Mouse (Mus musculus) adrenal gland, postnatal 14 days (tissue): Measurements from ENCODE around the gene Rgmb. TPM values are rescaled to one million over a fixed set of nuclear protein-coding genes. Genes with fewer than 3 reads are reported as not detected.

Experiments used
- DNase-seq: peaks from one replicate; pipeline ENCODE4 v3.0.0; 2021; ENCODE audit warnings: mixed read lengths
- total RNA-seq: library from RNA; stranded (reverse); gene quantifications from 2 replicates; pipeline ENCODE4 v1.2.3, GENCODE M21; 2021

Gene Rgmb
- total RNA-seq, 1 experiment from 2014 or later, result 16.3 TPM

GRCm38 (mm10) chr17:15822376-15822775 lies 8.5 kb downstream of the Rgmb start:
- no peak for DNase-seq

DNA sequence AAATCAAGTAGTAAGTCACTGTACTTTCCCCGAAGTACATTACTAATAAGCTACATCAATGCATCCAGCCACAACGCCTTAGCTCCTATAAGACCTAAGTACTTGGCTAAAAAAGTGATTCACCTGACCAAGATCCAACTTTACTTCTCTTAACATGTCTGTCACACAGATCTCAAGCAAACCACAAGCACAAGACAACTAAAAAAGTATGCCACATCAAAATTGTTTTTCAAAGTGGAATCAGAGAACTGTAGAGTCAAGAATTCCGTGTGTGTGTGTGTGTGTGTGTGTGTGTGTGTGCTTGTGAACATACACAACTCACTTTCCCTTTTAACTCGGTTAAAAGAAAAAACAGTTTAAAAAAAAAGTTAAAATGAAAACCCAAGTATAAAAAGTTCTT lies 9.1 kb downstream of the Rgmb start:
- no peak for DNase-seq

DNA sequence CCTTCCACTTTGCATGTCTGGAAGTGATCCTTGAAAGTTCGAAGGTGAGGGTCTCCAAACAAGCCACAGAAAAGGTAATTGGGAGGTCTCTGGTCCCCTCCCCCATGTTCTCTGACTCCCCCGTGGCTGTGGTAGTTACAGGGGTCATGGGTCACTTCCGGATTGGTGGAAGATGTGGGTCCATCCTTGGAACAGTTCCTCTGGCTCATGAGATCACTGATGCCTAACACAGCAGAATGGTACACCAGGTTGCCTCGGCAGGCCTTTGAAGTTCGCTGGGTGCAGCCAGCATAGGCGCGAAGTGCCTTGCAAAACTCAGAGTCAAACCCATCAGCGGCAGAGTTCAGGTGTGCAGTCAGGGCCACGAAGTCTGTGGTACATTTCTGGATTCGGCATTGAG lies 10.1 kb downstream of the Rgmb start:
- no peak for DNase-seq

DNA sequence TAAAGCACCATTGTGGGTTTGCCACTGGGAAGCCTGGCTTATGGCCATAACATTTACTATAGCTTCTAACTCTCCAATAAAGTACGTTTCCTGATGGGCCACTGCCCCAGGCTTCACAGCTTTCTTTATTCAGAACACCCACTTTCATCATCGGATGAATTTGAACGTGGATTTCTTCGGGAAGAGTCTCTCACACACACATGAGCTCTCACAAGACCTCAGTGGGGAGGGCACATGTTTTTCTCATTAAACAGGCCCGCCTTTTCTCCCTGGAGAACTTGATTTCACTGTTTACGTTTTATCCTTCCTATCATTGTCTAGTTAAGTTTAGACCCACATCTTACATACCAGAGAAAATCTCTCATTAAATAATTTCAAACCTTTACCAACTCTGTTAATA lies 10.7 kb downstream of the Rgmb start:
- no peak for DNase-seq

DNA sequence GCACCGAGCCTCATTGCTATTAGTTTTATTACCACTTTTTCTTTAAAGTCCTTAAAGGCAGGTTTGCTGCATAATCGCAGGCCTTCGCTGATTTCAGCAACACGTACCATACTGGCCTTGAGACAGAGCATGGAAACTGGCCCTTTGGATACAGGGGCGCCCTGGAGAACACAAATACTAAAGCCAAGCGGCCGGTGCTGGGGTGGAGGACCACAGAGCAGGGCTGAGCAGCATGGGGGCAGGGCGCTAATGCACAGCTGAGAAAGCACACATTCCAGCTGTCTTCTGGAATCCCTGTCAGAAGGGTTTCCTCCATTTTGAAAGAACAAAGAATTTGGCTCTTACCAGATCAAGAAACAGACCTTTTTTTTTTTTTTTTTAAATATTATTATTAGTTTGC lies 12.5 kb downstream of the Rgmb start:
- DNase-seq, result no peak

- DNase-seq, result no peak
Measured at GRCm38 (mm10) chr17:15817634-15818033, 13.2 kb downstream of the Rgmb start.

GRCm38 (mm10) chr17:15817096-15817450 lies 13.8 kb downstream of the Rgmb start:
- DNase-seq, result no peak

DNA sequence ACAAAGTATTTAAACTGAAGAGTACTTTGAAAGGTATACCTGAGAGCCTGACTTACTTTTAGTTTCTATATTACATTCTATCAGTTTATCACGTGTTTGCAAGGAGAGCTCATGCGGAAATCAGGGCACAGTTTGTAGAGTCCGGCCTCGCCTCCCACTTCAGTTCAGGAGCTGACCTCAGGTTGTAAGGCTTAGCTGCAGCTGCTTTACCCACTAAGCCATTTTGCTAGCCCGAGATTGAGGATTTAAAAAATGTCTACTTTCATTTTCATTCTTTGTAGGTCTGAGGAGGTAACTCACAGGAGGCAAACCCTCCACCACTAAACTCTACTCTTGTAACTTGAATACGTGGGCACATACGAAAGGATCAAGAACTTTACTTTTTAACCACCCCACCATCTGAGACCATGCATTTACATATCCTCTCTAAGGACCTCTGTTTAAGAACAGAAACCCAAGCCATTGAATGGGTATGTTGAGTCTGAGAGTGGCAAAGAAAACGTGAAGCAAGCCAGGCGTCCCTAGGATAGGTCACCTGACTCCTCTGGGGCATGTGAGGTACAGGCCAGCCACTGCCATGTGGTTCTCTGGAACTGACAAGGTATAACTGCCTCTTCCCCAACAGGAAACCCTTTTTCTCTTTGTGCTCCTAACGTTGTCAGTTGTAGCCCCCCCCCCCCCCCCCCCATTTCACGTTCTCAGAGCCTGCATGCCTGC lies 14.3 kb downstream of the Rgmb start:
- no peak for DNase-seq

DNA sequence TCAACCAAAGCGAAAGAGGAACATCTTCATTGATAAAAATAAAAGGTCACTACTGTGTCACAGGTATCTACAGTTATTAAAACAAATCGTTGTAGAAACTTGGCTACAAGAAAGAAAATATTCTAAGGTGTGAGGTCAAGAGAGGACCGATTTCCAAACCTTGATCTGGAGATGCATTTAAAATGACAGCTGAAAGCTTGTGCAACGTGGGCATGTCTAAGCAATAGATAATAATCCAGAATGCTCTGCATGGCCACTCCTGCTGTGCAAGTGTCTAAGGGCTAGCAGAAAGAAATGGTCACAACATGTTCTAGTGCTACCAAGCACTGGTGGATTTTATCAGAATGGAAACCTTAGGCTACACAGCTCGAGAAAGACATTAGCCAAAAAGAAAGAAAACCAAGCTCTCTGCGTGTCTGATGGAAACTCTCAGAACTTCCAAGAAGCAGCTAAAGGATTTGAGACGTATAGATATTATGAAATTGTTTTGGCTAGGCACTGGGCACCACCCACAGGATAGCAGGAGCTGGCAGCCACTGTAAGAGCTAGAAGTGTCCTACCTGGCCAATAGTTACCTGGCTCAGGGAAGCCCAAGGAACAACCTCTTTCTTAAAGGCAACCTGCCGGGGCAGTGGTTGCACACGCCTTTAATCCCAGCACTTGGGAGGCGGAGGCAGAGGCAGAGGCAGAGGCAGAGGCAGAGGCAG lies 15.4 kb downstream of the Rgmb start:
- DNase-seq, result no peak

GRCm38 (mm10) chr17:15813658-15814212 lies 17.1 kb downstream of the Rgmb start:
- no peak for DNase-seq

DNA sequence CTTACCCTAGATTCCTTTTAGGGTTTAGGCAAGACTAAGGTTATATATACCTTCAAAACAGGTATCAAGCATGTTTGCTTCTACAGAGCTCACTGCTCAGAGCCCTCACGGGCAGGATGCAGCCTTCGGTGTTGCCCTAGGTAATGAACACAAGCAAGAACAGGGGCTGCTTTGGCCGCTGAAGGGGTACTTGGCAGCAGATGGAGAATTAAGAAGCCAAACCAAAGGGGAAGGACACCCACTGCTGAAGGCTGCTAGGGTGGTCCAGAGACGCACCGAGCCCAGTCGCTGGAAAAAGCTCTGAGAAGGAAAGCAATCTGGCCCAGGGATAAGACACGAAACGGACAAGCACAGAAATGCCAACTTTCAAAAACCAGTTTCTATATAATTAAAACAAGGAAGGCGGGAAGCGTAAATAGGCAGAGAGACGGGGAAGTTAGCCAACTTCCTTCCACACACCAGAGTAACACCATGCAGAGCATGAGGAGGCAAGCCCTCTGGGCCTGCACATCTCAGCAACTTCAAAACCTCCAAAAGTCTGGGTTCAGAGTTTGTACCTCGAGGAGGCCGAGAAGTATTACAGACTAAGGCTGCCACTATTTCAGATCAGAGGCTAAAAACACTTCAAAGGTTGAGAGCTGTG lies 18.6 kb downstream of the Rgmb start:
- DNase-seq, result no peak

- no peak for DNase-seq
Measured at GRCm38 (mm10) chr17:15809949-15810348, 20.9 kb downstream of the Rgmb start.

- no peak for DNase-seq
Measured at GRCm38 (mm10) chr17:15808468-15809374, 22.1 kb downstream of the Rgmb start.

DNA sequence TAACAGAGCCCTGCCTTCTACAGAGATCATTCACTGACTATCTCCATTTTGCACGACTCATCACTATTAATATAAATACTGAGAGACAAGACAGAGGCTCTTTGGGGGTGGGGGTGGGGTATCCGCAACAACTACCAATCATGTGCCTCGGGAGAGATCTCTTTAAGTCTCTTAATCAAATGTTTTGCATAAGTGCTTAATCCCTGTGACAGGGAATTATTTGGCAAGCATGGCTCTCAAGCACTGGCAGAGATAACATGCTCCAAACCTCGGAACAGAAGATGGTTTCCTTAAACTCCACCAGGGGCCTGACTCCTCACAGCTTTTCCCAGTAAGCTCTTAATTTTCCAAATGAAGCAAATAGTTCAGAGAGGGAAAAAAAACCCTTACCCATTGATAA lies 22.8 kb downstream of the Rgmb start:
- DNase-seq, result no peak

DNA sequence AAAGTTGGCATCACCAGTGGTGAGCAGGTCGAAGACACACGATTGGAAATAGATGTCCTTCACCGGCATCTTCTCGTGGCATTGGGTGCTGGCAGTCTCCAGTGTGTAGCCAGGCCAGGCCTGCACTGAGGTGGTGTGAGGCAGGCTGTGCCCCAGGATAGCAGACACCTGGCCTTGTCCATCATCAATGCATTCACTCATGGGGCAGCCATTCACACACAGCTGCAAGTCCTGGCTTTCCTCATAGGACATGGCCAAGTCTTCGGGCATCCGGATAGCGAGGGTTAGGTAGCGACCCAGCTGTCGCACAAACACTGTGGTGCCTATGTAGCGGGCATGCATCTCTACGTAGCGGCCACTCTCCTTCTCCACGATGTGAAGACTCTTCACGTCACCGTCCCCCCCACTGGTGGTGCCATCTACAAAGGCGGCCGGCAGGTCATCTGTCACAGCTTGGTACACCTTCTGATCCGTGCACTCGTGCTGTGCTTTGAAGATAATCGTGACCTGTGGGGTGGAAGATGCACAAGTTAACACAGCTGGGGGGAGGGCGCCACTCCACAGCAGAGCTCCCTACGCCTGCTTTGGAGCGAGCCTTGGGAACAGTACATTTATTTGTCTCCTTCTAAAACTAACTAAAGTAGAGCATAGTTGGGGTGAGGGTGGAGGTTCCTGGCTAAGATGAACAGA lies 23.4 kb downstream of the Rgmb start:
- DNase-seq, result no peak

DNA sequence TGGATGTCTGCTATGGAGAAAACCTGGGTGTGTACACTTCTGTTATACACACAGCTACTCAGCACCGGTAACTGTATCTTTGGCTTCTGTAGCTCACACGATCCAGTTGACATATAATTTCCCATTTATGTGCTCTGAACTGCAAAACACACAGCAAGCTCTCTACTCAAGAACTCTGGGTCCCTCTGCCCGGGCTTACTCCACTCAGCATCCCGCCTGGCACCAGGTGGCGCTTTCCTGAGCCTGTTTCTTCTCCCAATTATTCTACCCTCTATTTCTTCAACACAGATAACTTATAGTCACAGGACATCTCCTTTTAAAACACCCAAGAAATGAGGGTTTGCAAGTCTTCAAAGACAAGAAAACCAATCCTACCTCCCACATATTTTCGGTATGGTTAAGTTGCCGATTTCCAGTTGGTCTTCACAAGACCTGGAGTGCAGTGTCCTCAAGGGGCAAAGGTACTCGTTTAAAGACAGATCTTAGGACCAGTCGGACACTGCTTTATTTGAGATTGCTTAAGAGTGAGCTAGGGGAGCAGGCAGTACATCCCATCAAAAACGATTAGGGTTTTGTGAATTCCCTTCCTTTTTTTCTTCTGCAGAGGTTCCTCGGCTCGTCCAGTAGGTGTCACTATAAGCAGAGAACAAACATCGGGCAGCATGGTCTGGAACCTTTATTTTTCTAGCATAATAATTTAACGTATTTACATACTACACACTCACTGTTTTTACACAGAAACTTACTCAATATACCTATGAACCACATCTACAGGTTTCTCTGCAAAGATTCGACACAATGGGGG lies 26.6 kb downstream of the Rgmb start:
- DNase-seq, result peak; percentile 32

- DNase-seq, result no peak
Measured at GRCm38 (mm10) chr17:15799195-15799793, 31.5 kb downstream of the Rgmb start.

DNA sequence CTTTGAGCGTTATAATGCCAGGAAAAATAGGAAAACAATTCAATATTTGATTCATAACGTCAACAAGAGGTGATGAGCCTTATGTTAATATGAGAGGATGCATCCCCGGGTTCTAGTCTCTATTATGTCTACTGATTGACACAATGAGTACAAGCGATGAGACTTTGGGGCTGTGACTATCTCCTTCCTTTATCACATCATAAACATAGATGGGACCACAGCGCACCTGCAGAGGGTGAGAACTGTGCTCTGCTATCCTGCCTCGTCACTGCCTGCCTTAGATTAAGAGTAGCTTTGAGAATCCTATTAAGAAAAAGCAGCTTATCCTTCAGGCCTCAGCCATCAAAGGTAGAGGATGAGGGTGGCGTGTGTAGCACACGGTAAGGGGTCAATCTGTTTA lies 40.1 kb downstream of the Rgmb start:
- DNase-seq, result no peak

DNA sequence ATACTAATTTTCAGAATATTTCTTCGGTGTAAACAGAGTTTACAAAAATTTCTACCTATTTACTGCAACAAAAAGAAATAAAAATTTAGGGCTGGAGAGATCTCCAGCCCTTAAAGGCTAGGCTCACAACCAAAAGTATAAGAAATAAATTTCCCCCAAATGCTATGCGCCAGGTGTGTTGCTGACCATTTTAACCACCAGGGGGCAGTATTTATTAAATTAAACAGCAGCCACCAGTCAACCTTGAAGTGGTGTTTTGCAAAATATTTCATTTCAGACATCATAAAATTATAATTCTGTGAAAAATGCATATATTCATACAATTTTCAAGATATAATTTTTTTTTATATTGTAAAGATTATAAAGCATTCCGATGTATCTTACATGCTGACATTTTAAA lies 43.8 kb downstream of the Rgmb start:
- peak; percentile 21 for DNase-seq

DNA sequence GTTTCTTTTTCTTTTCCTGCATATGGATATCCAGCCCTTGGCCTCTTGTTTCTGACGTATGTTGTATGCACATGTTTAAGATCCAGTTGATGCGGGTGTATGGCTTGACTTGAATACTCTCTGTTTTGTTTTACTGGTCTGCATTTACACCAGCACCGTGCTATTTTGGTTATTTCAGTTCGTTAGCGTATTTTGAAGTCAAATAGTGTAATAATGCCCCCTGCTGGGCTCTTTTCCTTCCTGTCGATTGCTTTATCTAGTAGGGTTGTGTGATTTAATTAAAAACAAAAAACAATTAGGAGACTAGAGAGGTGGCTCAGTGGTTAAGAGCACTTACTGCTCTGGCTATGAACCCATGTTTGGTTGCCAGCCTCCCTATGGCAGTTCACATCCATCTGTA lies 52.9 kb downstream of the Rgmb start:
- DNase-seq, result peak; percentile 5
